Mouse (Mus musculus) kidney, embryonic 14.5 days (tissue): ENCODE measurements at regions not wholly inside any gene's neighbourhood (a gene's known extent, or its start where the extent isn't known, plus 50 kb on each side); places are given as distances from the start of the nearest gene placed in this dataset.

ENCODE experiments used
- ATAC-seq: fragments of 200-750 bp; cut with Nextera tagmentation; 2 replicates; pipeline ENCODE4 v1.8.0; 2017; ENCODE audit warnings: moderate number of reproducible peaks, mild to moderate bottlenecking, moderate TSS enrichment, moderate library complexity; ENCODE audit not compliant: low FRiP score, low TSS enrichment
- H3K27ac ChIP-seq: fragments of 300-500 bp; sonication (generic); 2 replicates; pipeline ENCODE4 v1.5.1; 2014; ENCODE audit warnings: low read depth, mild to moderate bottlenecking, low read length, moderate library complexity, mixed read lengths
- H3K27me3 ChIP-seq: fragments of 300-500 bp; sonication (generic); 2 replicates; pipeline ENCODE4 v1.6.1; 2014; ENCODE audit warnings: mild to moderate bottlenecking, low read length; ENCODE audit not compliant: control insufficient read depth, insufficient read depth
- H3K36me3 ChIP-seq: fragments of 300-500 bp; sonication (generic); 2 replicates; pipeline ENCODE4 v1.6.1; 2014; ENCODE audit warnings: low read length, mixed read lengths; ENCODE audit not compliant: control insufficient read depth, insufficient read depth
- H3K4me1 ChIP-seq: fragments of 300-500 bp; sonication (generic); 2 replicates; pipeline ENCODE4 v1.6.1; 2014; ENCODE audit warnings: low read length, mixed read lengths; ENCODE audit not compliant: control insufficient read depth, insufficient read depth
- H3K4me2 ChIP-seq: fragments of 300-500 bp; sonication (generic); replicated peaks from 2 replicates; pipeline ENCODE4 v1.6.1; 2014; ENCODE audit warnings: low read depth, mild to moderate bottlenecking, low read length
- H3K4me3 ChIP-seq: fragments of 300-500 bp; sonication (generic); 2 replicates; pipeline ENCODE4 v1.5.1; 2014; ENCODE audit warnings: mild to moderate bottlenecking, low read length
- H3K9ac ChIP-seq: fragments of 300-500 bp; sonication (generic); 2 replicates; pipeline ENCODE4 v1.6.1; 2014; ENCODE audit warnings: low read depth, mild to moderate bottlenecking, low read length, moderate library complexity
- H3K9me3 ChIP-seq: fragments of 300-500 bp; sonication (generic); 2 replicates; pipeline ENCODE4 v1.6.1; 2016; ENCODE audit warnings: low read length; ENCODE audit not compliant: control insufficient read depth
- WGBS: fragments of 180-500 bp; shearing (Covaris S2); extraction: QIAGEN DNeasy Blood & Tissue Kit; methylation state at CpG from one replicate; pipeline ENCODE4 v1.1.7; 2014; 5-methylcytosine and 5-hydroxymethylcytosine counted together

DNA sequence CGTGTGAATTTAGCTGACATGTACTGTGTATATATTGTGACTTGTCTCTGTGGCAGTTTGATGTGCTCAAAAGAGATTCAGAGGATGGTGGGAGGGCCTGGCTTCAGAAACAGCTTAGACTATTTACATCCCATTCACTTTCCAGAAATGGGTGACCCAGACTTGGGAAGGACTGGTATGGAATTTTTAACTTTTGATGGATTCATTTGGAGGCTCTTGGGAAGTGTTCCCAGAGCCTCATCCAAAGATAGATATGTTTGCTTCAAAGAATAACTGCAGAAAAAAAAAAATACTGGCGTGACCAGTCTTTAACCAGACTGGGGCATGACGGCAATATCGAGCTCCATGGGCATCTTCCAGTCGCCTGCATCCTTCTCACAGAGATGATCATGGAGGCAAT, 84.6 kb upstream of the Ptgfrn start:
- Histone ChIP-seq H3K4me2 (no peak overlapping the region), H3K4me3 (no peak overlapping the region), H3K9ac (no peak overlapping the region), H3K9me3 (no peaks in the 10 kb centered on the region), H3K4me1 (no peaks in the 10 kb centered on the region), H3K36me3 (no peaks in the 10 kb centered on the region), H3K27me3 (no peaks in the 10 kb centered on the region), H3K27ac (no peak overlapping the region)
- WGBS = 93% methylated on average over 5 of the region's 5 CpGs
- ATAC-seq = no peak

DNA sequence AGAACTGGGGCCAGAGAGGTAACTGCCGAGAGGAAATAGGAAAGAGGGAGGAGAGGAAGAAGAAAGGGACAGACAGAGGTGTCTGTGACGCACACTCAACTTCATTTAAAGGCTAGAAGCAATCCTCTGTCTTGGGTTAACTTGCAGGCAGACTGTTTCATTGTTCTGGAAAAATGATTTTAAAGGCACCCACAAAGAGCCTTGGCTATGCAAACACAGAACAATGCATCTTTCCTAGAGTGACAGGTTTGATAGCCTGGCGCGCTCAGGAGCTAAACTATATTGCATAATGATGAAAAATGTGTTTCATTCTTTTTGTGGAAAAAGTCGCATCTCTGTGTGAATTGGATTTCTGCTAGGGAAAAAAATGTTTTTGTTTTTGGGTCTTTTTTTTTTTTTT, 84.2 kb upstream of the Ptgfrn start:
- H3K9ac ChIP-seq = no peak overlapping the region
- no peak overlapping the region for H3K4me3 ChIP-seq
- H3K27ac ChIP-seq = no peak overlapping the region
- H3K27me3 ChIP-seq = no peaks in the 10 kb centered on the region
- no peaks in the 10 kb centered on the region for H3K36me3 ChIP-seq
- H3K4me1 ChIP-seq = no peaks in the 10 kb centered on the region
- no peaks in the 10 kb centered on the region for H3K9me3 ChIP-seq
- H3K4me2 ChIP-seq = no peak overlapping the region
- 77% methylated on average over 5 of the region's 5 CpGs for WGBS
- ATAC-seq = no peak

- ATAC-seq = no peak
Measured at GRCm38 (mm10) chr3:101191298-101191986, 81.4 kb upstream of the Ptgfrn start.

DNA sequence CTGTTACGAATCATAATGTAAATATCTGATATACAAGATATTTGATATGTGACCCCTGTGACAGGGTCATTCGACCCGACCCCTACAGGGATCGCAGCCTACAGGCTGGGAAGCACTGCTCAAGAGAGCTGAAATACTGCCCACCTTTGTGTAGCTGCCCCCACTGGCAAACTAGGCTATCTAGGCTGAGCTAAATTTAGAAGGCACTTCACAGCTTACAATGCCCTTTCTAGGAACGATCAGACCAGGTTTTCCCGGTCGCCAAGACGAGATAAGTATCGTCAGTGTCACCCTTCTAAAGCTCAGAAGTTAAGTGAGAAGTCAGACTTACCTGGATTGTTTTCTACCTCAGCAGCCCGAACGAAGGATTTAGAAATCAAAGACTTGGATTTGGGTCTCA, 71.9 kb upstream of the Ptgfrn start:
- H3K27ac ChIP-seq = no peak overlapping the region
- H3K9ac ChIP-seq = no peak overlapping the region
- H3K27me3 ChIP-seq = no peaks in the 10 kb centered on the region
- peaks cover 16% of the 10 kb centered on the region; the same call in 1 of the 2 replicates for H3K9me3 ChIP-seq
- H3K4me3 ChIP-seq = no peak overlapping the region
- no peaks in the 10 kb centered on the region for H3K36me3 ChIP-seq
- no peak for ATAC-seq
- no peak overlapping the region for H3K4me2 ChIP-seq
- H3K4me1 ChIP-seq = no peaks in the 10 kb centered on the region
- 85% methylated on average over 11 of the region's 11 CpGs for WGBS

More at GRCm38 (mm10) chr3:101191298-101191986, 81.4 kb upstream of the Ptgfrn start:
- Histone ChIP-seq H3K4me1 (no peaks in the 10 kb centered on the region), H3K4me3 (no peak overlapping the region), H3K4me2 (no peak overlapping the region), H3K9ac (no peak overlapping the region), H3K36me3 (no peaks in the 10 kb centered on the region), H3K27me3 (no peaks in the 10 kb centered on the region), H3K27ac (no peak overlapping the region), H3K9me3 (no peaks in the 10 kb centered on the region)
- WGBS = 92% methylated on average over 7 of the region's 7 CpGs

DNA sequence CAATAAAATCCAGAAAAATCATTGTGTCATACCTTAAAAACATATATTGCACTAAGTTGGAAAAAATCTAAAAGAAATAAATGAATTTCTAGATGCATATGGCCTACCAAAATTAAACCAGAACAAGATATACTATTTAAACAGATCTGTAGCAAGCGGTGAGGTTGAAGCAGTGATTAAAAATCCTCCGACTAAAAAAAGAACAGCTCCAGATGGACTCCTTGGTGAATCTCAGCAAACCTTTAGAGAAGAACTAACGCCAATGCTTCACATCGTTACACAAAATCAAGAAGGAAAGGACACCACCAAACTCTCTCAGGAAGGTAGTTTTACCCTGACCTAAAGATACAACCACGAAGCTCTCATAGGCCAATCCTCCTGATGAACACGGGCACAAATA, 63.9 kb upstream of the Ptgfrn start:
- Histone ChIP-seq H3K27ac (no peak overlapping the region), H3K9me3 (peaks cover 8% of the 10 kb centered on the region; the same call in 1 of the 2 replicates), H3K4me1 (no peaks in the 10 kb centered on the region), H3K4me2 (no peak overlapping the region), H3K4me3 (no peak overlapping the region), H3K9ac (no peak overlapping the region), H3K36me3 (no peaks in the 10 kb centered on the region), H3K27me3 (no peaks in the 10 kb centered on the region)
- ATAC-seq = no peak
- 90% methylated on average over 6 of the region's 6 CpGs for WGBS

DNA sequence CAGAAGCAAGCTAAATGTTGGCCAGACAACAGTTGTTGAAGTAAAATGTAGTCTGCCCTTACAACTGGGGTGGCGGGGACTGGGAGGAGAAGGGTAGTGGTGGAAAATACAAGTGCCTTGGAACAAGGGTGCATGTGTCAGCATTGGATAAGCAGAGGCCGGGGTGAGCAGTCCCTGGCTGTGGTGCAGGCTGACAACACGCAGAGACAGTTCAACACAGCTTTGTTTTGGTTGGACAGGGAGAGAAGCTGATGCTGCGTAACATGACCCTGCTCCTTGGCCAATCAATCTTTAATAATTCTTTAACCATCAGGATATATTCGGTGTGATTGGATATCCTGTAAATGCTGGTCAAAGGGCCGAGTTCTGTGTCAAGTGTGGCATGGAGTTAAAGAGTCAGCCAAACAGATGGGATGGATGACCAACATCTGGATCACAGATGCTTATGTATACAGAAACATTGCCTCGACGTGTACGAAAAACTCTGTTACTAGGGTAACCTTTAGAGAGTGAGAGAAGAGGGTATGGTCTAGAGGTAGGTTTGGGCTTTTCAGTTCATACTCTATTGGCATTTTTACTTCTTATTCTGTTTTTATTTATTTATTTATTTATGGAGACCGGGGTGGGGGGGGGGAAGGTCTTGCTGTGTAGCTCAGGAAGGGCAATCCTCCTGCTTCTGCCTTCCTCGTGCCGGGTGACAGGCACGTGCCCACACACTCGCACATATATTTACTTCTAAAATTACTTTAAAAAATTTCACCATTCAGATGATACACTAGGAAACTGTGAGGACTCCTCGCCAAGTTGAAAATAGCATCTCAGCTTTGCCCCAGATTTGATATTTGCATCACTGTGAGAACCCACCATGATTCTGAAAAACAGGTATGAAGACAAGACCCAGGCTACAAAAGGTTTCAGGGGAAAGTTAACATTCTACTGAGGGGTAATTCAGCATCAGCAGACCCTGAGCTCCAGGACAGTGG, 60.2 kb upstream of the Ptgfrn start:
- H3K4me3 ChIP-seq = no peak overlapping the region
- H3K9me3 ChIP-seq = no peaks in the 10 kb centered on the region
- no peak overlapping the region for H3K9ac ChIP-seq
- no peaks in the 10 kb centered on the region for H3K4me1 ChIP-seq
- H3K36me3 ChIP-seq = no peaks in the 10 kb centered on the region
- no peaks in the 10 kb centered on the region for H3K27me3 ChIP-seq
- H3K27ac ChIP-seq = no peak overlapping the region
- H3K4me2 ChIP-seq = no peak overlapping the region
- no peak for ATAC-seq
- 66% methylated on average over 15 of the region's 15 CpGs for WGBS

- H3K9me3 ChIP-seq = no peaks in the 10 kb centered on the region
- WGBS = 82% methylated on average over 1 of the region's 1 CpGs
- ATAC-seq = no peak
- H3K4me3 ChIP-seq = no peak overlapping the region
- H3K36me3 ChIP-seq = no peaks in the 10 kb centered on the region
- H3K4me1 ChIP-seq = peaks cover 1% of the 10 kb centered on the region; the same call in 1 of the 2 replicates
- H3K27me3 ChIP-seq = no peaks in the 10 kb centered on the region
- H3K9ac ChIP-seq = no peak overlapping the region
- no peak overlapping the region for H3K27ac ChIP-seq
- H3K4me2 ChIP-seq = no peak overlapping the region
Measured at GRCm38 (mm10) chr3:101167026-101167425, 56.9 kb upstream of the Ptgfrn start.

DNA sequence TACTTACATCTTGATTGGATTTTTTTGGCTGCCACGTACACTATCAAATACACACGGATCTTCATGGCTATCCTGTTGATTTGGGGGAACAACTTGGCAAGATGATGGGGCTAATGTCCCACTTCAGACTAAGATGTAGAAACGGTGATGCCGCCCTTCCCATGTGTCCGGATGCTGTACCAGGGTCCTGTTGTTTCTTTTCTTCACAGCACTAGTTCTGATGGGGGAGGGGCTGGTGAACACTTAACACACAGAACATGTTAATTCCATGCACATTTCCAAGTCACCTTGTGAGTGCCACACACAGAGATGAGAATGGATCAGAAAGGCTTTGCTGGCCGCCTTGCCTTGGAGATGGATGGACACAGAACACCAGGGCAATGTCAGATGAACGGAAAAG, 56.5 kb upstream of the Ptgfrn start:
- Histone ChIP-seq H3K36me3 (no peaks in the 10 kb centered on the region), H3K4me2 (no peak overlapping the region), H3K4me1 (peaks cover 6% of the 10 kb centered on the region), H3K9me3 (no peaks in the 10 kb centered on the region), H3K4me3 (no peak overlapping the region), H3K27ac (no peak overlapping the region), H3K27me3 (no peaks in the 10 kb centered on the region), H3K9ac (no peak overlapping the region)
- 92% methylated on average over 7 of the region's 7 CpGs for WGBS
- ATAC-seq = no peak

DNA sequence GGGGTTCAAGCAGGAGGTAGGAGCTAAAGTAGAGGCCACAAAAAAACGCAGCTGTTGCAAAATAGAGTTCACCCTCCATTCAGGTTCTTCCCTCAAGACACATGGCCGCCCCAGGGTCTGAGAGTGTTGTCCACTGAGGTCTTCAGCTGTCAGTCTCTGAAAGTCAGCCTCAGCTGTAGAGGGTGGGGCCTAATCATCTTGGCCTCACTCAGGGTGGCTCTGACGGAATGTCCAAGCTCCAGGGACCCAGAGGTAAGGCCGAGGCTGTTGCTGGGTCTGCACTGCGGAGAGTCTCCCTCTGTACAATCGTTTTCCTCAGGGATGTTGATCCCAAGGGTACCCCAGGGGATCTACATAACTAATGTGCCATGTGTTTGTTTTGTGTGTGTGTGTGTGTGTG, 55.2 kb upstream of the Ptgfrn start:
- Histone ChIP-seq H3K4me3 (no peak overlapping the region), H3K9me3 (no peaks in the 10 kb centered on the region), H3K4me2 (no peak overlapping the region), H3K27me3 (no peaks in the 10 kb centered on the region), H3K9ac (no peak overlapping the region), H3K36me3 (no peaks in the 10 kb centered on the region), H3K27ac (no peak overlapping the region), H3K4me1 (peaks cover 9% of the 10 kb centered on the region)
- ATAC-seq = no peak
- WGBS = 49% methylated on average over 6 of the region's 6 CpGs
